Mouse (Mus musculus) bone marrow, adult 2 months (tissue): Measurements from ENCODE around the gene Kcnk10. TPM values are rescaled to one million over a fixed set of nuclear protein-coding genes. Genes with fewer than 3 reads are reported as not detected.

ENCODE experiments used
- H3K27ac ChIP-seq: fragments of 200-500 bp; 2 replicates; pipeline ENCODE4 v1.5.1; 2012; ENCODE audit warnings: low read depth, mild to moderate bottlenecking, control low read depth, inconsistent platforms, low read length; ENCODE audit not compliant: control insufficient read depth, poor library complexity, insufficient read depth
- H3K4me1 ChIP-seq: fragments of 200-500 bp; 2 replicates; pipeline ENCODE4 v1.6.1; 2011; ENCODE audit warnings: low read length; ENCODE audit not compliant: control insufficient read depth, insufficient read depth
- H3K4me3 ChIP-seq: fragments of 200-500 bp; replicated peaks from 2 replicates; pipeline ENCODE3; 2011; ENCODE audit warnings: mild to moderate bottlenecking, low read depth, low read length, control low read depth; ENCODE audit not compliant: control insufficient read depth
- CTCF ChIP-seq: fragments of 200-500 bp; IDR thresholded peaks from 2 replicates; pipeline ENCODE4 v1.5.1; 2011; ENCODE audit warnings: low read length, control low read depth; ENCODE audit not compliant: control insufficient read depth, insufficient read depth
- POLR2A ChIP-seq: fragments of 200-500 bp; IDR thresholded peaks from 2 replicates; pipeline ENCODE4 v1.6.1; 2011; ENCODE audit warnings: low read depth, mild to moderate bottlenecking, control low read depth, low read length, borderline replicate concordance; ENCODE audit not compliant: control insufficient read depth
- WGBS: fragments of 180-500 bp; shearing (Covaris S2); methylation state at CpG from one replicate; pipeline ENCODE4 v1.1.7; 2018; 5-methylcytosine and 5-hydroxymethylcytosine counted together
- polyA plus RNA-seq: library from polyadenylated mRNA; stranded (reverse); fragments of >200 nt; gene quantifications from 2 replicates; pipeline ENCODE4 v1.2.4, GENCODE M21; 2011; ENCODE audit warnings: low replicate concordance; ENCODE audit not compliant: missing spikeins, insufficient read depth, insufficient read length

Kcnk10 gene
- polyA plus RNA-seq, 1 experiment, result not detected

DNA sequence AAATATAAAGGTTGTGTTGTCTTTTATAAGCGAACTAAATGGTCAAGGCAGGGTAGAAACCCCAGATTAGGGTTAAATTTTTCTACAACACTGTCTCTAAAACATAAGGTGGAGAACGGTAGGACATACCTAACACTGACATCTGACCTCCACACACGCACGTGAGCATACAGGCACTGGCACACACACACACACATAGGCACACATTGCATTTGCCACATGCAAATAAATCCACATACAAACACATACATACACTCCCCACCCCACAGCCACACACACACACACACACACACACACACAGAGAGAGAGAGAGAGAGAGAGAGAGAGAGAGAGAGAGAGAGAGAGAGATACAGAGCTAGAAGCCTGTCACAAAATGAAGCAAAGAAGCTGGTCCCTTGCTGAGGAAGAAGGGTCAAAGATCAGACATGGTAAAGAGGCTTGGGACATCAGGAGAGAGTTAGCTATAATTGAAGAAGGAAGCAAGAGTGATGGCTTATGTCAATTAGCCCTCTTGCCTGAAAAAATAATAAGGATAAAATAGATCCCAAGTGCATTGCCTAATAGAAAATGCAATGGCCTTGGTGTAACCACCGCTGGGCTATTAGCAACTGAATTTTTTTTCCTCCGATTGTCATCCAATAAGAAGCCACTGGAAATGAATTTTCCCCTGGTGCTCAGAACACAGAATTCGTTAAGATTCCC, 58.1 kb downstream of the Kcnk10 start:
- 73% methylated on average over 7 of the region's 7 CpGs for WGBS
- no peaks in the 10 kb centered on the region; the same call in 1 of the 2 replicates for H3K4me1 ChIP-seq
- TF ChIP-seq POLR2A, result no peak
- no peak for TF ChIP-seq CTCF
- no peak overlapping the region for H3K27ac ChIP-seq
- H3K4me3 ChIP-seq, result no peak overlapping the region

GRCm38 (mm10) chr12:98505601-98506000, 72.5 kb downstream of the Kcnk10 start:
- WGBS, result 74% methylated on average over 4 of the region's 4 CpGs
- Histone ChIP-seq H3K4me1 (no peaks in the 10 kb centered on the region), H3K4me3 (no peak overlapping the region), H3K27ac (no peak overlapping the region)
- TF ChIP-seq POLR2A (no peak), CTCF (no peak)

- 80% methylated on average over 11 of the region's 11 CpGs for whole genome bisulfite sequencing
Measured at GRCm38 (mm10) chr12:98501528-98502280, 76.4 kb downstream of the Kcnk10 start.

DNA sequence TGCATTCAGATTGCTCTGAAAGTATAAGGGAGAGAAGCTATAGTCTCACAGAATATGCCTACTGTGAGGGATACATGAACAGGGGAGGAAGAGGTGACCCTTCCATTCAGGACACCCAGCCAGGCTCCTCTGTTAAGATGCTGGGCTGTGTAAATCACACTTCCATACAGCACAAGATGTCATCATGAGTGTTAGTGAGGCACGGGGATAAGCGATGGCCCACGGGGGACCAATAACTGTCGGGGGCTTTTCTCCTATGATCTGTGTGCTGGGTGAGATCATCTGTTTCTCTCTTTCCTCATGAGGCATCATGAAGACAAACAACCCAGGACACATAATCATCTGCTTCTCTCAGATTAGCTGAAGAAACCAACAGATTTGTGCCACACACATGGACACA, 77.1 kb downstream of the Kcnk10 start:
- TF ChIP-seq CTCF (no peak), POLR2A (no peak)
- H3K4me3 ChIP-seq, result no peak overlapping the region
- WGBS, result 76% methylated on average over 4 of the region's 4 CpGs
- H3K27ac ChIP-seq, result no peak overlapping the region
- H3K4me1 ChIP-seq, result no peaks in the 10 kb centered on the region

More at GRCm38 (mm10) chr12:98501528-98502280, 76.4 kb downstream of the Kcnk10 start:
- TF ChIP-seq CTCF, result no peak
- TF ChIP-seq POLR2A, result no peak
- H3K27ac ChIP-seq, result no peak overlapping the region
- H3K4me3 ChIP-seq, result no peak overlapping the region
- H3K4me1 ChIP-seq, result no peaks in the 10 kb centered on the region

- Histone ChIP-seq H3K4me3 (no peak overlapping the region), H3K4me1 (no peaks in the 10 kb centered on the region), H3K27ac (no peak overlapping the region)
- 62% methylated on average over 2 of the region's 2 CpGs for WGBS
- TF ChIP-seq CTCF (no peak), POLR2A (no peak)
Measured at GRCm38 (mm10) chr12:98481460-98481859, 96.7 kb downstream of the Kcnk10 start.

- Histone ChIP-seq H3K4me3 (no peak overlapping the region), H3K4me1 (no peaks in the 10 kb centered on the region), H3K27ac (no peak overlapping the region)
- TF ChIP-seq CTCF (no peak), POLR2A (no peak)
- WGBS, result 73% methylated on average over 5 of the region's 5 CpGs
Measured at GRCm38 (mm10) chr12:98481048-98481447, 97.1 kb downstream of the Kcnk10 start.

- H3K4me1 ChIP-seq, result no peaks in the 10 kb centered on the region
- WGBS, result 72% methylated on average over 8 of the region's 8 CpGs
- H3K4me3 ChIP-seq, result no peak overlapping the region
- no peak for TF ChIP-seq POLR2A
- no peak for TF ChIP-seq CTCF
- H3K27ac ChIP-seq, result no peak overlapping the region
Measured at GRCm38 (mm10) chr12:98477673-98478461, 100.2 kb downstream of the Kcnk10 start.

DNA sequence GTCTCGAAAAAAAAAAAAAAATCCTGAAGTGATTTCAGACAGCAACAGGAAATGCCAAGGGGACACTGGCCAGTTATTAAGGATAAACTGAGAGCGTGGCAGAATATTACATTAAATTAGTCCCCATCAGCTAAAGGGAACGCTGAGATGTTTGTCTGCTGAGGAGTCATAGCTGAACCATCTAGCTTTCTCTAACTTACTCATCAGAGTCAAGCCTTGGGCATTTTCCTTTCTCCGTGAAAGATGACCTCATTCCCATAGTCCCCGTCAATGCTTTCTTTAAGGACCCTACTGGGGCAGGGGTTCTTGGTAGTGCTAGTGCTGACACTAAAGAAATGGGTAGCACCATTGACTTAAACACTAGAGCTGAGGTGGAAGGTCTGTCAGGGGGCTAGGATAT, 106.9 kb downstream of the Kcnk10 start:
- H3K4me3 ChIP-seq, result no peak overlapping the region
- WGBS, result 63% methylated on average over 5 of the region's 5 CpGs
- TF ChIP-seq CTCF (no peak), POLR2A (no peak)
- H3K4me1 ChIP-seq, result no peaks in the 10 kb centered on the region
- no peak overlapping the region for H3K27ac ChIP-seq
